Mouse (Mus musculus) bone marrow macrophage, adult 2 months (primary cell): ENCODE measurements around the gene Ms4a4a.

Experiments used
- CTCF ChIP-seq: IDR thresholded peaks from 2 replicates; pipeline ENCODE4 v1.5.1; 2012; ENCODE audit warnings: low read depth, mild to moderate bottlenecking, low read length, moderate library complexity
- POLR2A ChIP-seq: IDR thresholded peaks from 2 replicates; pipeline ENCODE4 v1.6.1; 2012; ENCODE audit warnings: mild to moderate bottlenecking, low read depth, low read length, borderline replicate concordance

GRCm38 (mm10) chr19:11355730-11356129 is 19.6 kb upstream of the Ms4a4a start:
- no peak for TF ChIP-seq CTCF
- TF ChIP-seq POLR2A, result no peak
